Mouse (Mus musculus): Measurements from ENCODE around the gene Kif22.

- TF ChIP-seq POLR2A (IDR thresholded peaks at IDR 0.05; ENCODE audit: control insufficient read depth, extremely low read depth, insufficient read depth, low read length, poor library complexity) (no peak), CTCF (IDR thresholded peaks at IDR 0.05; ENCODE audit: borderline replicate concordance, control insufficient read depth, extremely low read depth, insufficient read depth, low read length, poor library complexity) (no peak)
These were observed 12.8 kb upstream of the Kif22 start for GRCm38 (mm10) chr7:127055026-127055585.

All from thymus, adult 2 months (tissue).